Comparison of ENCODE assay signal across 8 mouse cellular contexts in the genomic region with DNA sequence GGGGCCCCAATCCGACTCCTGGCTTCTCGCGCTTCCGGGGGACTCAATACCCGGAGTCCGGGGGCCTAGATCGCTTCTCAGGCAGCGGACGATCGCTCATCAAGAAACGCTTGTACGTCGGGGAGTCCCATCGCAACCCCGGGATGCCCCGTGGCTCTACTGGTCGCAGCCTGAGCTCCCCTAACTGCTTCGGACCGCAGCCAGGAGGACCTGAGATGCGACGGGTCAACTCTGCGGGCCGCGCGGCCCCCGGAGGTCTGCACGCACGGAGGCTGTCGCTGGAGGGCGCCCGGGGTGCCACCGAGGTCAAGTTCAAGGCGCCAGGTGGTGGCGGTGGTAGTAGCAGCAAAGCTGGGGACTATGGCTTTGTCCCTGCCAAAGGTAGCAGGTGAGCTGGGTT. TPM values are rescaled to one million over a fixed set of nuclear protein-coding genes. Genes with fewer than 3 reads are reported as not detected.
DNase-seq lines count a peak whose midpoint lies in the region; ATAC-seq and TF ChIP-seq lines count a peak whose summit lies in the region.

No protein-coding gene starts in this region.

- 0 out of 2 replicates have a peak overlapping the region, but pooled peaks have one; percentile 32 for H3K27ac ChIP-seq in forebrain, embryonic 10.5 days
- no peak overlapping the region for H3K27ac ChIP-seq in forebrain, embryonic 15.5 days (replicated peaks)
- H3K27ac ChIP-seq in heart, postnatal 0 days (ENCODE audit: low read depth) = no peak overlapping the region
- no peak overlapping the region for H3K27ac ChIP-seq in liver, postnatal 0 days (ENCODE audit: low read depth)

- TF ChIP-seq CTCF in heart, postnatal 0 days (IDR thresholded peaks at IDR 0.05; ENCODE audit: low read depth) = peak; percentile 24; the same call in 1 of the 2 replicates
- peak; percentile 39 for TF ChIP-seq CTCF in liver, postnatal 0 days (IDR thresholded peaks at IDR 0.05; ENCODE audit: low read depth)

- H3K4me2 ChIP-seq in forebrain, embryonic 15.5 days (replicated peaks) = no peak overlapping the region
- H3K4me2 ChIP-seq in heart, postnatal 0 days (ENCODE audit: low read depth, low read length) = peak overlapping the region; percentile 51
- H3K4me2 ChIP-seq in liver, postnatal 0 days (ENCODE audit: low read depth, low read length) = peak overlapping the region; percentile 58

- peak overlapping the region; percentile 43 for H3K4me3 ChIP-seq in forebrain, embryonic 10.5 days
- H3K4me3 ChIP-seq in forebrain, embryonic 15.5 days = no peak overlapping the region
- H3K4me3 ChIP-seq in heart, postnatal 0 days (ENCODE audit: low read depth, low read length) = peak overlapping the region; percentile 28
- H3K4me3 ChIP-seq in liver, postnatal 0 days (ENCODE audit: low read depth, low read length) = 0 out of 2 replicates have a peak overlapping the region, but pooled peaks have one; percentile 15

- WGBS in forebrain, embryonic 10.5 days = 6% methylated on average over 34 of the region's 34 CpGs
- 8% methylated on average over 34 of the region's 34 CpGs for WGBS in forebrain, embryonic 15.5 days
- 24% methylated on average over 34 of the region's 34 CpGs for WGBS in heart, postnatal 0 days
- 28% methylated on average over 33 of the region's 34 CpGs for WGBS in liver, postnatal 0 days (ENCODE audit: insufficient replicate concordance)

- no peak for TF ChIP-seq EP300 in heart, postnatal 0 days (IDR thresholded peaks at IDR 0.05; ENCODE audit: low read depth)
- no peak for TF ChIP-seq EP300 in liver, postnatal 0 days (IDR thresholded peaks at IDR 0.05; ENCODE audit: low read depth)

- H3K9ac ChIP-seq in forebrain, embryonic 15.5 days (replicated peaks) = no peak overlapping the region
- H3K9ac ChIP-seq in heart, postnatal 0 days (replicated peaks; ENCODE audit: low read depth, low read length) = no peak overlapping the region
- peak overlapping the region; percentile 9; the same call in 1 of the 2 replicates for H3K9ac ChIP-seq in liver, postnatal 0 days (replicated peaks)

- no peaks in the 10 kb centered on the region for H3K36me3 ChIP-seq in forebrain, embryonic 10.5 days (replicated peaks)
- H3K36me3 ChIP-seq in forebrain, embryonic 15.5 days = no peaks in the 10 kb centered on the region
- H3K36me3 ChIP-seq in heart, postnatal 0 days (replicated peaks; ENCODE audit: control insufficient read depth, insufficient read depth, low read length) = no peaks in the 10 kb centered on the region; the same call in 1 of the 2 replicates
- H3K36me3 ChIP-seq in liver, postnatal 0 days (replicated peaks; ENCODE audit: insufficient read depth, low read length) = peaks cover 3% of the 10 kb centered on the region

- H3K4me1 ChIP-seq in forebrain, embryonic 10.5 days = peaks cover 46% of the 10 kb centered on the region
- peaks cover 3% of the 10 kb centered on the region; the same call in 1 of the 2 replicates for H3K4me1 ChIP-seq in forebrain, embryonic 15.5 days
- no peaks in the 10 kb centered on the region for H3K4me1 ChIP-seq in heart, postnatal 0 days (ENCODE audit: control insufficient read depth, insufficient read depth)
- peaks cover 5% of the 10 kb centered on the region; the same call in 1 of the 2 replicates for H3K4me1 ChIP-seq in liver, postnatal 0 days (ENCODE audit: insufficient read depth)

- H3K27me3 ChIP-seq in forebrain, embryonic 10.5 days (ENCODE audit: poor library complexity, severe bottlenecking) = peaks cover 96% of the 10 kb centered on the region
- peaks cover 25% of the 10 kb centered on the region for H3K27me3 ChIP-seq in forebrain, embryonic 15.5 days
- H3K27me3 ChIP-seq in heart, postnatal 0 days (ENCODE audit: control insufficient read depth, insufficient read depth, low read length) = peaks cover 5% of the 10 kb centered on the region; the same call in 1 of the 2 replicates
- H3K27me3 ChIP-seq in liver, postnatal 0 days (ENCODE audit: insufficient read depth, low read length) = no peaks in the 10 kb centered on the region

- no peak for DNase-seq in forebrain, embryonic 10.5 days (ENCODE audit: extremely low spot score, low spot score)
- peak; percentile 55 for DNase-seq in ES-CJ7 (ENCODE audit: low read depth, low spot score)
- DNase-seq in heart, postnatal 0 days (ENCODE audit: low spot score) = no peak
- DNase-seq in liver, postnatal 0 days = no peak
- no peak for DNase-seq in urinary bladder, postnatal 10 days (ENCODE audit: low spot score)

- no peak for ATAC-seq in forebrain, embryonic 15.5 days (replicated peaks)
- no peak for ATAC-seq in heart, postnatal 0 days (ENCODE audit: insufficient read depth, low read depth)
- no peak for ATAC-seq in liver, postnatal 0 days
- ATAC-seq in megakaryocyte progenitor cell, adult 5-6 weeks (replicated peaks; ENCODE audit: poor library complexity) = no peak
- no peak for ATAC-seq in erythroid progenitor cell, adult 5-6 weeks (replicated peaks; ENCODE audit: low FRiP score, poor library complexity, severe bottlenecking)

- H3K9me3 ChIP-seq in forebrain, embryonic 10.5 days = no peaks in the 10 kb centered on the region
- H3K9me3 ChIP-seq in forebrain, embryonic 15.5 days = no peaks in the 10 kb centered on the region
- H3K9me3 ChIP-seq in heart, postnatal 0 days (replicated peaks; ENCODE audit: control insufficient read depth, low read length) = no peaks in the 10 kb centered on the region
- no peaks in the 10 kb centered on the region for H3K9me3 ChIP-seq in liver, postnatal 0 days (ENCODE audit: low read length)

RNA-seq across cellular contexts. Expression of gene 1700001C19Rik, which starts 31.3 kb away (rescaled TPM):
- polyA plus RNA-seq in forebrain, embryonic 10.5 days (2016; fragmentation: Nextera tagmentation; extraction: Ambion mirVana) = 0.27 TPM in 1 of 2 replicates, not detected in the other
- polyA plus RNA-seq in forebrain, embryonic 15.5 days (2015; fragmentation: Nextera tagmentation; extraction: Ambion mirVana) = 0.51 and 0.64 TPM in 2 replicates
- 3.4 TPM in 1 of 2 replicates, not detected in the other for total RNA-seq in heart, postnatal 0 days (2014; rRNA removed; ENCODE audit: low replicate concordance)
- polyA plus RNA-seq in heart, postnatal 0 days (2015; fragmentation: Nextera tagmentation; extraction: Ambion mirVana) = 1.1 and 1.4 TPM in 2 replicates
- polyA plus RNA-seq in liver, postnatal 0 days (2015; fragmentation: Nextera tagmentation; extraction: Ambion mirVana) = 7.5 and 7.8 TPM in 2 replicates
- 0.12 and 0.27 TPM in 2 replicates for total RNA-seq in megakaryocyte progenitor cell, adult 5-6 weeks (2015)
- total RNA-seq in megakaryocyte progenitor cell, adult 5-6 weeks (2017) = 0.33 and 0.95 TPM in 2 replicates
- total RNA-seq in erythroid progenitor cell, adult 5-6 weeks (2015; ENCODE audit: low replicate concordance) = not detected in 2 replicates
- total RNA-seq in erythroid progenitor cell, adult 5-6 weeks (2017; ENCODE audit: low replicate concordance) = not detected in 2 replicates

RNA-seq across cellular contexts. Expression of gene AI661453, which starts 32.1 kb away (rescaled TPM):
- polyA plus RNA-seq in forebrain, embryonic 10.5 days (2016; fragmentation: Nextera tagmentation; extraction: Ambion mirVana) = 0.22 and 0.37 TPM in 2 replicates
- 0.19 and 0.20 TPM in 2 replicates for polyA plus RNA-seq in forebrain, embryonic 15.5 days (2015; fragmentation: Nextera tagmentation; extraction: Ambion mirVana)
- 1.3 and 1.8 TPM in 2 replicates for total RNA-seq in heart, postnatal 0 days (2014; rRNA removed; ENCODE audit: low replicate concordance)
- polyA plus RNA-seq in heart, postnatal 0 days (2015; fragmentation: Nextera tagmentation; extraction: Ambion mirVana) = 0.92 and 1.0 TPM in 2 replicates
- polyA plus RNA-seq in liver, postnatal 0 days (2015; fragmentation: Nextera tagmentation; extraction: Ambion mirVana) = 1.0 and 1.6 TPM in 2 replicates
- 1.6 and 2.3 TPM in 2 replicates for total RNA-seq in megakaryocyte progenitor cell, adult 5-6 weeks (2015)
- 0.29 and 0.71 TPM in 2 replicates for total RNA-seq in megakaryocyte progenitor cell, adult 5-6 weeks (2017)
- total RNA-seq in erythroid progenitor cell, adult 5-6 weeks (2015; ENCODE audit: low replicate concordance) = 1.4 TPM in 1 of 2 replicates, not detected in the other
- total RNA-seq in erythroid progenitor cell, adult 5-6 weeks (2017; ENCODE audit: low replicate concordance) = not detected in 2 replicates

RNA-seq across cellular contexts. Expression of gene Taf8, which starts 33.6 kb away (rescaled TPM):
- 32.5 and 33.3 TPM in 2 replicates for polyA plus RNA-seq in forebrain, embryonic 10.5 days (2016; fragmentation: Nextera tagmentation; extraction: Ambion mirVana)
- 25.2 and 26.2 TPM in 2 replicates for polyA plus RNA-seq in forebrain, embryonic 15.5 days (2015; fragmentation: Nextera tagmentation; extraction: Ambion mirVana)
- 14.7 and 26.4 TPM in 2 replicates for total RNA-seq in heart, postnatal 0 days (2014; rRNA removed; ENCODE audit: low replicate concordance)
- 11.5 and 11.9 TPM in 2 replicates for polyA plus RNA-seq in heart, postnatal 0 days (2015; fragmentation: Nextera tagmentation; extraction: Ambion mirVana)
- polyA plus RNA-seq in liver, postnatal 0 days (2015; fragmentation: Nextera tagmentation; extraction: Ambion mirVana) = 6.5 and 8.1 TPM in 2 replicates
- 14.7 and 19.1 TPM in 2 replicates for total RNA-seq in megakaryocyte progenitor cell, adult 5-6 weeks (2015)
- total RNA-seq in megakaryocyte progenitor cell, adult 5-6 weeks (2017) = 32.1 and 33.4 TPM in 2 replicates
- total RNA-seq in erythroid progenitor cell, adult 5-6 weeks (2015; ENCODE audit: low replicate concordance) = 35.6 and 71.4 TPM in 2 replicates
- total RNA-seq in erythroid progenitor cell, adult 5-6 weeks (2017; ENCODE audit: low replicate concordance) = 54.4 and 71.9 TPM in 2 replicates

RNA-seq across cellular contexts. Expression of gene Ccnd3, which starts 36.4 kb away (rescaled TPM):
- 296 and 313 TPM in 2 replicates for polyA plus RNA-seq in forebrain, embryonic 10.5 days (2016; fragmentation: Nextera tagmentation; extraction: Ambion mirVana)
- 59.8 and 64.4 TPM in 2 replicates for polyA plus RNA-seq in forebrain, embryonic 15.5 days (2015; fragmentation: Nextera tagmentation; extraction: Ambion mirVana)
- 231 and 248 TPM in 2 replicates for total RNA-seq in heart, postnatal 0 days (2014; rRNA removed; ENCODE audit: low replicate concordance)
- polyA plus RNA-seq in heart, postnatal 0 days (2015; fragmentation: Nextera tagmentation; extraction: Ambion mirVana) = 180 and 187 TPM in 2 replicates
- polyA plus RNA-seq in liver, postnatal 0 days (2015; fragmentation: Nextera tagmentation; extraction: Ambion mirVana) = 249 and 250 TPM in 2 replicates
- total RNA-seq in megakaryocyte progenitor cell, adult 5-6 weeks (2015) = 95.3 and 100 TPM in 2 replicates
- 51.4 and 53.8 TPM in 2 replicates for total RNA-seq in megakaryocyte progenitor cell, adult 5-6 weeks (2017)
- total RNA-seq in erythroid progenitor cell, adult 5-6 weeks (2015; ENCODE audit: low replicate concordance) = 360 and 366 TPM in 2 replicates
- total RNA-seq in erythroid progenitor cell, adult 5-6 weeks (2017; ENCODE audit: low replicate concordance) = 181 and 222 TPM in 2 replicates
